Mouse (Mus musculus) lung, postnatal 0 days (tissue): ENCODE results near the gene Bbx.

ENCODE experiments used
- CTCF ChIP-seq: IDR thresholded peaks from 2 replicates; pipeline ENCODE4 v1.5.1; 2016; ENCODE audit warnings: antibody characterized with exemption, mild to moderate bottlenecking
- EP300 ChIP-seq: IDR thresholded peaks from 2 replicates; pipeline ENCODE4 v1.6.1; 2016; ENCODE audit warnings: antibody characterized with exemption, mild to moderate bottlenecking, control low read depth

DNA sequence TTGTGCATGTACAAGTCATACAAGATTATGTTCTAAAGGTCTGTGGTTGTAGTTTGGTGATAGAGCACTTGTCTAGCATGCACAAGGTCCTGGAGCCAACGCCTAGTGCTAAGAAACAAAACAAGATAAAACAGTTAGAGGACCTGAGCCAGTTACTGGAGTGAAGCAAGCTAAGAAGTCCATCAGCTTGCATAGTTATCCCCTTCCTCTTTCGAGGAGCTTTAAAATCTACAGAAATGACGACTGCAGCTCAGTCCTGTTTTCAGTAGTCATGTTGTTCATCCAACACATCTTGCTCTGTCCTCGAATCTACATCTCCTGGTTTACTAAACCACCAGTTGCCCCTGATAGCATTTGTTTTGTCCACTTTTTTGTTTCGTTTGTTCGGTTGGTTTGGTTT lies 45.4 kb upstream of the Bbx start:
- TF ChIP-seq EP300 (no peak), CTCF (no peak)
